Mouse (Mus musculus): ENCODE results near the gene Gm21818. TPM values are rescaled to one million over a fixed set of nuclear protein-coding genes. Genes with fewer than 3 reads are reported as not detected.
"Not testable (repeated sequence)": the region's sequence is repeated elsewhere in the genome, so short reads cannot be mapped to it uniquely, and the experiment has no call there.

Gene Gm21818
- not detected in 2 replicates for polyA plus RNA-seq (2012; rRNA removed)

DNA sequence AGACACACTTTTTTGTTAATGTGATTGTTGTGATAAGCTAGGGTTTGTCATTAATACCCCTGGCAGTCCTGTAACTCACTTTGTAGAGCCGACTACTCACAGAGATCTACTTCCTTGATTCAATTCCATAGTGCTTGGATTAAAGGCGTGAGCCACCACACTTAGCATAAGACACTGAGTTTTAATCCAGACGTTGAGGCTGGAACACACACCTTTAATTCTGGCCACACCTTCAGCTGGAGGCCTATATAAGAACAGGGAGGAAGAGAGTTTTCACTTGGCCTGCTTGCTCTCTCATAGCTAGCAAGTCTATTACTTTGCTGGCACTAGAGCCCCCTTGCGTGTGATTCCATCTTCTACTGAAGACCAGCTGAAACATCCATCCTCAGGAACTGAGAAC is at the start of gene Gm21818:
Gene Gm21818, plus strand, starts transcription at position 301 of the 400 bp plus-strand sequence.
- not testable (repeated sequence) for H3K27me3 ChIP-seq (ENCODE audit: control insufficient read depth, insufficient read depth, low read length); H3K4me1 ChIP-seq (ENCODE audit: control insufficient read depth, insufficient read depth, low read length); H3K4me3 ChIP-seq (ENCODE audit: control insufficient read depth, low read depth, low read length); H3K36me3 ChIP-seq (ENCODE audit: control insufficient read depth, insufficient read depth, low read length); H3K27ac ChIP-seq (ENCODE audit: control insufficient read depth, insufficient read depth, low read depth, low read length)

DNA sequence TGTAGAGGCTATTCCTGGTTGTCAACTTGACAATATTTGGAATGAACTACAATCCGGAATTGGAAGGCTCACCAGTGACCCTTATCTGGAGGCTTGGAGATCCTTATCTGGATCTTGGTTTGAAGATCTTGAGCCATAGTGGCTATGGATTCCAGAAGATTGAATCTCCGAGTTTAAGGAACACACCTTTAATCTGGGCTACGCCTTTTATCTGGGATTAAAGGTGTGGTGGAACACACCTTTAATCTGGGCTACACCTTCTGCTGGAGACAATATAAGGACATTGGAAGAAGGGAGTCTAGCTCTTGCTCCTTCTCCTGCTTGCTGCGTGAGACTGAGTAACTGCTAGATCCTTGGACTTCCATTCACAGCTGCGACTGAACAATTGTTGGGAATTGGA is 32.3 kb upstream of the Gm21818 start, which contains the start of gene Gm20767:
Gene Gm20767, plus strand, starts transcription at position 301 of the 400 bp plus-strand sequence.
- H3K4me3 ChIP-seq (ENCODE audit: control insufficient read depth, low read depth, low read length); H3K36me3 ChIP-seq (ENCODE audit: control insufficient read depth, insufficient read depth, low read length); H3K4me1 ChIP-seq (ENCODE audit: control insufficient read depth, insufficient read depth, low read length); H3K27ac ChIP-seq (ENCODE audit: control insufficient read depth, insufficient read depth, low read depth, low read length); H3K27me3 ChIP-seq (ENCODE audit: control insufficient read depth, insufficient read depth, low read length): not testable (repeated sequence)

DNA sequence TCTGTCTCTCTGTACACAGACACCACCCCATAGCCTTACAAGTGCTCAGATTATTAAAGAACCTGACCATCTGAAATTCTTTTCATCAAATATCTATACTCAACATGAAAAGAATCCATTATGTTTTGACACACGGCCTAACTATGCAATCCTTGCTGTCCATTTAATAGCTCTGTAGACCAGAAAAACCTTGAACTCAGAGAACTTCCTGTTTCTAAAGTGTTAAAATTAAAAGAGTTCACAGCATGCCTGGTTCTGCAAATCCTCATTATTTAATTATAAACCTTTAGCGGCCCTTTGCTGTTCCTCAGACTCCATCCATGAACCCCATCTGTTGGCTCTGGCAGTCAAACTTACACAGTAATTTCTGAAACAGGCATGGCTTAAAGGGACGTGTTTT is 29.9 kb upstream of the Gm21818 start:
- not testable (repeated sequence) for H3K27ac ChIP-seq (ENCODE audit: control insufficient read depth, insufficient read depth, low read depth, low read length); H3K27me3 ChIP-seq (ENCODE audit: control insufficient read depth, insufficient read depth, low read length); H3K4me1 ChIP-seq (ENCODE audit: control insufficient read depth, insufficient read depth, low read length); H3K36me3 ChIP-seq (ENCODE audit: control insufficient read depth, insufficient read depth, low read length); H3K4me3 ChIP-seq (ENCODE audit: control insufficient read depth, low read depth, low read length)

DNA sequence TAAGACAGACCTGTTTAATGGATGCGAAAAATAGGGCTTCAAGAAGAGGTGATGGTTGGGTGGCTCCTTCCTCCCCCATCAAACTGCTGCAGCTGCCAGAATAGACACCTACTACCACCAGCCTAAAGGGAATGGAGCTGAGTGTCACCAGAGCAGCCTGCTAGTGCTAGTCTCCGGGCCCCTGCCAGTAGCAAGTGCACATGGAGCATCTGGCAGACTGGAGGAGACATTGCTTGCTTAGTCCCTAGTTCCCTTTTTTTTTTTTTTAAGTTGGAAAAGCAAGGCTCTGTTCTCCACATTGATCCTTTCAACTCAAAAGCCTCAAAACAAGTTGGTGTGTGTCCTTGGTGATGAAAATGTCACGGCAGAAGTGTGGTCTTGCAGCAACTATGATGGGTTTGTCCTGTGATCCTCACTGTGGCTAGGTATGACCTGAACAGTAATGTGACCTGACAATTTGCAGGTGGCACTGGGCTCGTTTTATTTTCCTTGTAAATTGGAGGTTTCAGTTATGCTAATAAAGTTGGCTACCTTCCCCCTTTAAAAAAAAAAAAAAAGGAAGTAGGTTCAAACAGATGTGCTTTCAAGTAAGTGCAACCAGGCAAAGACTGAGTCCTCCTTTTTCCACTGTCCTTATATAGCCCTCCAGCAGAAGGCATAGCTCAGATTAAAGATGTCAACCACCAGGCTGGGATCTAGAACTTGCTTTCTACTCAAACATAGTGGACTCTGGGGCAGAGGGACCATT is 22.4 kb upstream of the Gm21818 start:
- H3K4me1 ChIP-seq (ENCODE audit: control insufficient read depth, insufficient read depth, low read length); H3K36me3 ChIP-seq (ENCODE audit: control insufficient read depth, insufficient read depth, low read length); H3K27ac ChIP-seq (ENCODE audit: control insufficient read depth, insufficient read depth, low read depth, low read length); H3K27me3 ChIP-seq (ENCODE audit: control insufficient read depth, insufficient read depth, low read length); H3K4me3 ChIP-seq (ENCODE audit: control insufficient read depth, low read depth, low read length): not testable (repeated sequence)

DNA sequence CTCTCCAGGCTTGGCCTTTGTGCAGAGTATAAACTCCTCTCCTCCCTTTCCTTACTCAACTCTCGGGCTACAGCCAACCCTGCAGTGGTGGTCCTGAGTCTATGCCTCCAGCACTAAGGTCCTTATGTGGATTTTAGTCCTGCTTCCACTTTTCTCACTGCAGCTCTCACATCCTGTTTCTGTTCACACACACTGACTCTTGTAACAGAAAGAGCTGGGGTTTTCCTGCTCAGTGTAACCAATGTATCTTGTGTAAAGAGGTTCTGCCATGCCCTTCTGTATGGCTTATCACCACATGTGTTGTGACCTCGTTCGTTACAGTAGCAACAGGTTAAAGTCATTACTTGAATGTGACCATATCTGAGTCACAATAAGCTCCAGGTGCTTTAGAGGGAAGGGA is 21.6 kb upstream of the Gm21818 start:
- not testable (repeated sequence) for H3K4me1 ChIP-seq (ENCODE audit: control insufficient read depth, insufficient read depth, low read length); H3K27me3 ChIP-seq (ENCODE audit: control insufficient read depth, insufficient read depth, low read length); H3K4me3 ChIP-seq (ENCODE audit: control insufficient read depth, low read depth, low read length); H3K27ac ChIP-seq (ENCODE audit: control insufficient read depth, insufficient read depth, low read depth, low read length); H3K36me3 ChIP-seq (ENCODE audit: control insufficient read depth, insufficient read depth, low read length)

DNA sequence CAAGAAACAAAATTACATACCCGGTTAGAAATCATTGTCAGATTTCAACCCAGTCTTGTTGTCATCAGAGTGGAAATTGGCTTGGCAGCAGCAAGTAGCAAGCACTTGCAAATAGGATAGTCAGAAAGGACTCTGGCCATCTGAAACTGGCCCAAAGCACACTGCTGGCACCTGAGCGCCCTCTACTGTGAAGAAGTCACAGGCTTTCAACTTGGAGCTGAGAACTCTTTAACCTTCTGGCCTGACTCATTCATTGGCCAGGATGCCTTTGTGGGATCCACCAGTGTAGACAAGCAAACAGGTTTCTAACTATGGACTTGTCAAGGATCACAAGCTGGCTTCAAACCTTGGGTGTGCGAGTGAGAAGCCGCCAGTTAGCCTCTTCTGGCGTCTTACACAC is 3.9 kb upstream of the Gm21818 start:
- H3K4me1 ChIP-seq (ENCODE audit: control insufficient read depth, insufficient read depth, low read length); H3K36me3 ChIP-seq (ENCODE audit: control insufficient read depth, insufficient read depth, low read length); H3K4me3 ChIP-seq (ENCODE audit: control insufficient read depth, low read depth, low read length); H3K27me3 ChIP-seq (ENCODE audit: control insufficient read depth, insufficient read depth, low read length); H3K27ac ChIP-seq (ENCODE audit: control insufficient read depth, insufficient read depth, low read depth, low read length): not testable (repeated sequence)

DNA sequence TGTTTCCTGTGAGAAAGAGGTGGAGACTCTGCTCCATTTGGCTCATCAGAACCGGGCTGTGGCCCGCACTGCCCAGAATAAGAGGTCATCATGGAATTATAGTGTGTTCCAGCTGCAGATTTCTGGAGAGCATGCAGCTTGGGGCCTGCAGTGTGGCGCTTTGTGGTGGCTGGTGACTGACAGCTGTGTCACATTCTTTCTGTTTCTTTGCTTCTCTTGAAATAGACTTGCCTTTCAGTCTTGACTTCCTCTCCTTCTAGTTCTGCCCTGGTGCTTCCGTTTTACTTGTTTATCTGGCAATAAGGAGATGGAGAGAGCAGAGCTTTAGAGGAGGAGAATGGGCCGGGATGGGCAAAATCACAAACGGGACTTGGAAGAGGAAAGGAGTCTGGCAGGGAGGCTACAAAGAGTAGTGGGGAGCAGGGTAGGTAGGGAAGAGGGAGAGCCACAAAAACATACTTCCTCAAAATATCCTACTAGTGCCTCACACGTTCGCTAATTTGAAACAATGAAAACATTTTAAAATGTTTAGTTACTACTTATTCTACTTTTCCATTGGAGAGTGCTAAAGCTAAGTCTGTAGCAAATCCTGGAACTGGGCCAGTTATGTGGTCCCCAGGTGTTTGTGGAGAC is 24.1 kb downstream of the Gm21818 start:
- not testable (repeated sequence) for H3K27me3 ChIP-seq (ENCODE audit: control insufficient read depth, insufficient read depth, low read length); H3K4me3 ChIP-seq (ENCODE audit: control insufficient read depth, low read depth, low read length); H3K4me1 ChIP-seq (ENCODE audit: control insufficient read depth, insufficient read depth, low read length); H3K36me3 ChIP-seq (ENCODE audit: control insufficient read depth, insufficient read depth, low read length); H3K27ac ChIP-seq (ENCODE audit: control insufficient read depth, insufficient read depth, low read depth, low read length)

DNA sequence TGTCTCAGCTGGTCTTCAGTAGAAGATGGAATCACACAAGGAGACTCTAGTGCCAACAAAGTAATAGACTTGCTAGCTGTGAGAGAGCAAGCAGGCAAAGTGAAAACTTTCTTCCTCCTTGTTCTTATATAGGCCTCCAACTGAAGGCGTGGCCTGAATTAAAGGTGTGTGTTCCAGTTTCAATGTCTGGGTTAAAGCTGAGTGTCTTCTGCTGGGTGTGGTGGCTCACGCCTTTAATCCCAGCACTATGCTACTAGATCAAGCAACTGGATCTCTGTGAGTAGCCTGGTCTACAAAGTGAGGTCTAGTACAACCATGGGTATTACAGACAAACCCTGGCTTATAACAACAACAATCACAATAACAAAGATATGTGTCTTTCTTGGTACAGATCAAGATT is 43.6 kb downstream of the Gm21818 start, which contains the start of gene Gm21762:
Gene Gm21762, minus strand, starts transcription at position 101 of the 400 bp plus-strand sequence.
- H3K4me1 ChIP-seq (ENCODE audit: control insufficient read depth, insufficient read depth, low read length); H3K4me3 ChIP-seq (ENCODE audit: control insufficient read depth, low read depth, low read length); H3K36me3 ChIP-seq (ENCODE audit: control insufficient read depth, insufficient read depth, low read length); H3K27ac ChIP-seq (ENCODE audit: control insufficient read depth, insufficient read depth, low read depth, low read length); H3K27me3 ChIP-seq (ENCODE audit: control insufficient read depth, insufficient read depth, low read length): not testable (repeated sequence)

DNA sequence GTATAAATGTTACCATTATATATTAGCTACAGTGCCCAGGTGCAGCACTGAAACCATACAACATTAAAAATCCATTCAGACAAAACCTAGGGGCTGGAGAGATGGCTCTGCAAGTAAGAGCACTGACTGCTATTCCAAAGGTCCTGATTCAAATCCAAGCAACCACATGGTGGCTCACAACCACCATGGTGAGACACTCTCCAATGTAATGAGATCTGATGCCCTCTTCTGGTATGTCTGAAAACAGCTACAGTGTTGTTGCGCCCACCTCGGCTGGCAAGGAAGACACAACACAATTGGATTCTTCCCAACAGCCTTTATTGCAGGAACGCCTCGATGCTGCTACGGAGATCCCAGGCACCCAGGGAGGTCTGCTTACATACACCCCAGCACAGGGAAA is 48.7 kb downstream of the Gm21818 start:
- not testable (repeated sequence) for H3K36me3 ChIP-seq (ENCODE audit: control insufficient read depth, insufficient read depth, low read length); H3K27ac ChIP-seq (ENCODE audit: control insufficient read depth, insufficient read depth, low read depth, low read length); H3K27me3 ChIP-seq (ENCODE audit: control insufficient read depth, insufficient read depth, low read length); H3K4me3 ChIP-seq (ENCODE audit: control insufficient read depth, low read depth, low read length); H3K4me1 ChIP-seq (ENCODE audit: control insufficient read depth, insufficient read depth, low read length)

DNA sequence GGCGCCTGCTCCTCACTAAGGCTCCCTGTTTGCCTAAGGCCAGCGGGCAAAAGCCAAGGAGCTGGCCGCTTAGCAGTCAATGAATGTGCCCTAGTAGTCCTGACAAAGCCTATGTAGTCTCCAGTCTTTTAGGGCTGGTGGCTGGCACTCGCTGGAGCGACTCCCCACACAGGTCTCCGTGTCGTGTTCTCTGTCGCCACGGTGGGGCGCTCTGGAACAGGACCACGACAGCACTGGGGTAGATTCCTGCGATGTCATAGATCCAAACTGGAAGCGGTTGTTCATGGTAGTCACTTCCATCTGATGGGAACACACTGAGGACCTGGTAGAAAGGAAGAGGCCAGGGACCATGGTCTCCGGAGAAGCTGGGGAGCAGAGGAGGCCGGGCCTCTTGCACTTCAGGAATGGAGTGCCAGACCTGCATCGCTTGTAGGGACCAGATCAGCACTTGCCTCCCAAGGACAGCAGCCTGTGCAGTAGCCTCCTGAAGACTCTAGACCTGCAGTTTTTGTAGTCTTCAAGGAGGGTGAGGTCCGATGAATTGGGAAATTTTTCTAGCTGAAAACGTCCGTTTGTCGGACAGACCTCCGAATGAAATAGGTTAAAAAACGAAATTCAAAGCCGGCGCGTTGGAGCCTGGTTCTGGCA is 50.9 kb downstream of the Gm21818 start:
- H3K36me3 ChIP-seq (ENCODE audit: control insufficient read depth, insufficient read depth, low read length); H3K4me3 ChIP-seq (ENCODE audit: control insufficient read depth, low read depth, low read length); H3K27me3 ChIP-seq (ENCODE audit: control insufficient read depth, insufficient read depth, low read length); H3K27ac ChIP-seq (ENCODE audit: control insufficient read depth, insufficient read depth, low read depth, low read length); H3K4me1 ChIP-seq (ENCODE audit: control insufficient read depth, insufficient read depth, low read length): not testable (repeated sequence)

Measured in testis, adult 2 months (tissue).